Mouse (Mus musculus) embryonic facial prominence, embryonic 10.5 days (tissue): Measurements from ENCODE around the gene Yif1b. TPM values are rescaled to one million over a fixed set of nuclear protein-coding genes. Genes with fewer than 3 reads are reported as not detected.
"Not testable (repeated sequence)": the region's sequence is repeated elsewhere in the genome, so short reads cannot be mapped to it uniquely, and the experiment has no call there.

Source experiments
- DNase-seq: peaks from one replicate; pipeline ENCODE4 v3.0.0-alpha.2; 2017; ENCODE audit warnings: low spot score
- H3K27ac ChIP-seq: fragments of 300-500 bp; sonication (generic); replicated peaks from 2 replicates; pipeline ENCODE4 v1.5.1; 2016; ENCODE audit warnings: mild to moderate bottlenecking
- H3K27me3 ChIP-seq: fragments of 300-500 bp; sonication (generic); replicated peaks from 2 replicates; pipeline ENCODE4 v1.6.1; 2016; ENCODE audit warnings: low read depth, mild to moderate bottlenecking; ENCODE audit not compliant: poor library complexity, severe bottlenecking
- H3K36me3 ChIP-seq: fragments of 300-500 bp; sonication (generic); replicated peaks from 2 replicates; pipeline ENCODE4 v1.6.1; 2016; ENCODE audit warnings: mild to moderate bottlenecking, moderate library complexity
- H3K4me1 ChIP-seq: fragments of 300-500 bp; sonication (generic); 2 replicates; pipeline ENCODE4 v1.6.1; 2016
- H3K4me3 ChIP-seq: fragments of 300-500 bp; sonication (generic); 2 replicates; pipeline ENCODE4 v1.5.1; 2016; ENCODE audit warnings: mild to moderate bottlenecking, moderate library complexity
- H3K9me3 ChIP-seq: fragments of 300-500 bp; sonication (generic); 2 replicates; pipeline ENCODE4 v1.6.1; 2016; ENCODE audit warnings: mild to moderate bottlenecking
- WGBS: fragments of 180-500 bp; shearing (Covaris S2); methylation state at CpG from one replicate; pipeline ENCODE4 v1.1.7; 2016; 5-methylcytosine and 5-hydroxymethylcytosine counted together
- polyA plus RNA-seq: library from polyadenylated mRNA; unstranded; fragments of >200 nt; fragmentation: Nextera tagmentation; extraction: Ambion mirVana; gene quantifications from 2 replicates; pipeline ENCODE4 v1.2.1, GENCODE M21; 2016

Gene Yif1b
- polyA plus RNA-seq, 1 experiment from 2014 or later, result 100 TPM

DNA sequence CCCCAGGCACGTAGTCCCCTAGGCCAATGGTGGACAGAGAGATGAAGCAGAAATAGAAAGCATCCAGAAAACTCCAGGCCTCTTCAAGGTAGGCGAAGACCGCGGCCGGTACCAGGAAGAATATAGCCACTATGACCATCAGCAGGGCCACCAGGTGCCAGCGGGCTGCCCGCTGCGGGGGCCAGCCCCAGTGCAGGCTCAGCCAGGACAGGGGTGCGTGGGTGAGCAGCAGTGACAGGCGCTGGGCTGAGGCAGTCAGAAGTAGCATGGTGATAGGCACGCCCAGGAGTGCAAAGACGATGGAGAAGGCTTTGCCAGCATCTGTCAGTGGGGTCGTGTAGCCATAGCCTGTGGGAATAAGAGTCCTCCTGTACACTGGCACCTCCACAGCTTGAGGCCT, 12.6 kb upstream of the Yif1b start:
- 70% methylated on average over 13 of the region's 13 CpGs for WGBS
- H3K27ac ChIP-seq, result peak overlapping the region; percentile 80
- no peaks in the 10 kb centered on the region for H3K36me3 ChIP-seq
- 0 out of 2 replicates have a peak, but pooled peaks cover 3% of the 10 kb centered on the region for H3K9me3 ChIP-seq
- H3K4me3 ChIP-seq, result peak overlapping the region; percentile 51
- peaks cover 19% of the 10 kb centered on the region for H3K4me1 ChIP-seq
- no peak for DNase-seq
- H3K27me3 ChIP-seq, result peaks cover 15% of the 10 kb centered on the region

- Histone ChIP-seq H3K36me3 (no peaks in the 10 kb centered on the region), H3K27ac (no peak overlapping the region), H3K27me3 (peaks cover 42% of the 10 kb centered on the region), H3K4me1 (peaks cover 31% of the 10 kb centered on the region), H3K9me3 (no peaks in the 10 kb centered on the region), H3K4me3 (no peak overlapping the region)
- no peak for DNase-seq
- 77% methylated on average over 4 of the region's 4 CpGs for WGBS
Measured at GRCm38 (mm10) chr7:29228202-29228601, 9.9 kb upstream of the Yif1b start.

GRCm38 (mm10) chr7:29230560-29230959, 7.6 kb upstream of the Yif1b start:
- Histone ChIP-seq H3K36me3 (no peaks in the 10 kb centered on the region), H3K9me3 (no peaks in the 10 kb centered on the region), H3K4me1 (peaks cover 19% of the 10 kb centered on the region), H3K4me3 (no peak overlapping the region), H3K27me3 (peaks cover 56% of the 10 kb centered on the region), H3K27ac (no peak overlapping the region)
- 22% methylated on average over 3 of the region's 3 CpGs for WGBS
- DNase-seq, result no peak

DNA sequence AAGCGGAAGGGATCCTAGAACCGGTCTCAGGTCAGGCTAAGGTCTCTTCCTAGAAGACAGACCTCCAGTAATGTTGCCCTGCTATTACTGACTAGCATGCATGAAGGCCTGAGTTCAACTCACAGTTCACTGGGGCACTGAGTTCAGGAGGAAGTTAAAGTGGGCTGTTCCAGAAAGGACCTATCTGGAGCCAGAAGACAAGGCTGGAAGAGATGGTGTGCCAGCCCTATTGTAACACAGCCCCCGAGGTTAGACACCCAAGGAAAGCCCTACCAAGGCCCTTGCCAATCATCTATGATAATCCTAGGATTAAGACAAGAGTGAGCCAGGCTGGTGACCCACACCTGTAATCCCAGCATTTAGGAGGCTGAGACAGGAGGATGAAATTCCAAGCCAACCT, 6.6 kb upstream of the Yif1b start:
- no peaks in the 10 kb centered on the region for H3K9me3 ChIP-seq
- peaks cover 17% of the 10 kb centered on the region for H3K4me1 ChIP-seq
- no peak for DNase-seq
- H3K36me3 ChIP-seq, result no peaks in the 10 kb centered on the region
- peak overlapping the region; percentile 70; the same call in 1 of the 2 replicates for H3K4me3 ChIP-seq
- H3K27me3 ChIP-seq, result peaks cover 56% of the 10 kb centered on the region
- no peak overlapping the region for H3K27ac ChIP-seq
- WGBS, result 52% methylated on average over 3 of the region's 3 CpGs

GRCm38 (mm10) chr7:29232247-29233013, 5.7 kb upstream of the Yif1b start, which contains the start of gene Kcnk6:
TSS of gene Kcnk6 (minus strand) at chr7:29232515.
- peak; percentile 49 for DNase-seq
- peak within 1 kb of the TSS; percentile 70 for H3K4me3 ChIP-seq
- H3K4me1 ChIP-seq, result peaks cover 17% of the 10 kb centered on the region
- no peaks in the 10 kb centered on the region for H3K9me3 ChIP-seq
- no peaks in the 10 kb centered on the region for H3K36me3 ChIP-seq
- peaks cover 56% of the 10 kb centered on the region for H3K27me3 ChIP-seq
- peak within 1 kb of the TSS; percentile 79 for H3K27ac ChIP-seq
- 1% methylated on average over 62 of the region's 62 CpGs for WGBS

DNA sequence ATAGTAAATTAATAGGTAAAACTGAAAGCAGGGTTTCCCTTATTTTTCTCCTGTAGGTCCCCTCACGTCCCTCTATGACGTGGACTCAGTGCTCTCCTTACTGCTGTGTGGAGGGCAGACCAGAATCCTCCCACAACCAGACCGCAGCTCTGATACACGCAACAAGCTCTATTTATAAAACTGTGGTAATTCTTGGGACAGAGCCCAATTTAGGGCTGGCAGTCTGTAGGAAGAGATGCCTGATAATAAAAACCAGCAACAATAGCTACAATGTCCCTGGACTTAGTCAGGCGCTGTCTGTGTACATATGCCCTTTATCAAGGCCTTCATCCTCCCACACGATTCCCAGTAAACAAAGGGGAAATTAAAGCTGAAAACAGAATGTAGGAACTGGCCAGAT, 4.4 kb upstream of the Yif1b start:
- Histone ChIP-seq H3K4me3 (no peak overlapping the region), H3K9me3 (no peaks in the 10 kb centered on the region), H3K4me1 (peaks cover 19% of the 10 kb centered on the region), H3K27me3 (peaks cover 56% of the 10 kb centered on the region), H3K27ac (no peak overlapping the region), H3K36me3 (no peaks in the 10 kb centered on the region)
- no peak for DNase-seq
- WGBS, result 85% methylated on average over 6 of the region's 6 CpGs

GRCm38 (mm10) chr7:29234661-29235060, 3.5 kb upstream of the Yif1b start:
- Histone ChIP-seq H3K4me3 (no peak overlapping the region), H3K27me3 (peaks cover 49% of the 10 kb centered on the region), H3K36me3 (no peaks in the 10 kb centered on the region), H3K27ac (no peak overlapping the region), H3K9me3 (no peaks in the 10 kb centered on the region), H3K4me1 (peaks cover 25% of the 10 kb centered on the region)
- WGBS, result 72% methylated on average over 5 of the region's 5 CpGs
- DNase-seq, result no peak

DNA sequence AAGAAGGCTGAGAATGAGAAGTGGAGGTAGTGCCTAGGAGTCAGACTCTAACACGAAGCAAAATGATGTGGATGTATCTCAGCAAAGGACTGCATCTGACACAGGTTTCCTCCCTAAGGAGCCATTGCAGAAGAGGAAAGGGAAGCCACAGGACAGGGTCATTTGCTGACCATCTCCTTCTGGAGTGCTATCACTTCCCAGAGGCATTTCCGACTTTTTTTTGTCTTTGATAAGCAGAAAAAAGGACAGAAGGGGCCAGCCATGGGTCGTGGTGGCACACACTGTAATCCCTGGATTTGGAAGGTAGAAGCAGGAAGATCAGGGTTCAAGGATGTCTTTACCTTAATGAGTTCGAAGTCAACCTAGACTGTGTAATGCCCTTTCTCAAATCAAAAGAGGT, 1.5 kb upstream of the Yif1b start:
- H3K36me3 ChIP-seq, result peaks cover 4% of the 10 kb centered on the region; the same call in 1 of the 2 replicates
- DNase-seq, result no peak
- no peak overlapping the region for H3K27ac ChIP-seq
- 85% methylated on average over 4 of the region's 4 CpGs for WGBS
- no peak overlapping the region for H3K4me3 ChIP-seq
- H3K27me3 ChIP-seq, result peaks cover 30% of the 10 kb centered on the region
- H3K9me3 ChIP-seq, result no peaks in the 10 kb centered on the region
- H3K4me1 ChIP-seq, result peaks cover 22% of the 10 kb centered on the region

GRCm38 (mm10) chr7:29237596-29237995, 533 bp upstream of the Yif1b start:
- Histone ChIP-seq H3K27me3 (peaks cover 20% of the 10 kb centered on the region), H3K4me3 (peak overlapping the region; percentile 78), H3K27ac (peak overlapping the region; percentile 87), H3K4me1 (peaks cover 13% of the 10 kb centered on the region)
- 34% methylated on average over 6 of the region's 6 CpGs for WGBS
- DNase-seq, H3K9me3 ChIP-seq, H3K36me3 ChIP-seq: not testable (repeated sequence)

- WGBS, result 84% methylated on average over 7 of the region's 7 CpGs
Measured at GRCm38 (mm10) chr7:29244732-29245416, 6.7 kb downstream of the Yif1b start.

DNA sequence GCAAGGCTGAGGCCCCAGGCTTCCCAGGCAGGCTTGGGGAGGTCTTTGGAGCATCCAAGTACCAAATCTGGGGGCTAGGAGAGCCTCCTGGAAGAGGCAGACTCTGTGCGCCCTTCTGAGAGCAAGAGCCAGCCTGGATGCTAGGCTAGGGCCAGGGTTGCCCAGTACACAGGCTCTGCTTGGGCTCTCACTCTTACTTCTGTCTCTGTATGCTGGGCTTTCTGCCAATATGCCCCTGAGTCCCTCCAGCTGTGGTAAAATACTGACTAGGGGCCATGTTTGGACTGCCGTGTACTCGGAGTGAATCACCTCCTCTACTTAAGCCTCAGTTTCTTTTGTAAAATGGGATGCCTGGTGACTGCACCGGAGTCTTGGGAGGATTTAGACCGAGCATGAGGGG, 7.9 kb downstream of the Yif1b start:
- no peak for DNase-seq
- Histone ChIP-seq H3K27me3 (peaks cover 25% of the 10 kb centered on the region), H3K4me3 (no peak overlapping the region), H3K9me3 (no peaks in the 10 kb centered on the region), H3K4me1 (peaks cover 31% of the 10 kb centered on the region), H3K27ac (no peak overlapping the region), H3K36me3 (peaks cover 44% of the 10 kb centered on the region)
- WGBS, result 90% methylated on average over 5 of the region's 5 CpGs

More at GRCm38 (mm10) chr7:29244732-29245416, 6.7 kb downstream of the Yif1b start:
- no peak for DNase-seq
- Histone ChIP-seq H3K4me3 (no peak overlapping the region), H3K27me3 (peaks cover 25% of the 10 kb centered on the region), H3K36me3 (peaks cover 44% of the 10 kb centered on the region), H3K9me3 (no peaks in the 10 kb centered on the region), H3K4me1 (peaks cover 31% of the 10 kb centered on the region), H3K27ac (no peak overlapping the region)

DNA sequence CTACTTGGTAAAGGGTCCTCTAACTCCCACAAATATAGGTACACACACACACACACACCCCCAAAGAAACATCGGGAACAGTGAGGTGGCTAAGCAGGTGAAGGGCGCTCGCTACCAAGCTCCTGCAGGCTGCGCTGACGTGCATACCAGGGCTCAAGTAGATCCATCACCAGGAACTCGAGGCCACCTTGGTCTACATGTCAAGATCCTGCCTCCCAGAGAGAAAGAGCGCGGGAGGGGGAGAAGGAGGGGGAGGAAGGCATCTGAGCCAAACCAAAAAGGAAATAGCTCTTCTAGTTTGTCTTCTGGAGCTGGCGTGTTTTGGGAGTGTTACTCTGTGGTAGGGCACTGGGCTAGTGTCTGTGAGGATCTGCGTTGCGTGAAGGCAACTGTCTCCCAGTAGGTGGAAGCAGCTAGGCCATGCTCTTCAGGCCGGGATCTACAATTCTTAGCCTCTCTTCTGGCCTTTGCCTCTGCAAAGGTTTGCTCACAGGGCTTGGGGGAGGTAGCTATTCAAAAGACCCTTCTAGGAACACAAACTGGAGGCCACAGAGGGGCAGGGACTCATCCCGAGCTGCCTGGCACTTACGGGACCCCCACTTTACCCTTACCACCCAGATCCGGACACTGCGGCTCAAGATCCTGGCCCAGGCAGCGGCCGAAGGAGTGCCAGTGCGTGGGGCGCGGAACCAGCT, 8.6 kb downstream of the Yif1b start:
- peaks cover 31% of the 10 kb centered on the region for H3K4me1 ChIP-seq
- peaks cover 25% of the 10 kb centered on the region for H3K27me3 ChIP-seq
- peaks cover 38% of the 10 kb centered on the region for H3K36me3 ChIP-seq
- WGBS, result 85% methylated on average over 21 of the region's 21 CpGs
- DNase-seq, result no peak
- 0 out of 2 replicates have a peak overlapping the region, but pooled peaks have one; percentile 12 for H3K27ac ChIP-seq
- H3K9me3 ChIP-seq, result no peaks in the 10 kb centered on the region
- H3K4me3 ChIP-seq, result peak overlapping the region; percentile 49
